Mouse (Mus musculus) heart, adult 18-20 months (tissue): ENCODE measurements around the gene Gm5460. TPM values are rescaled to one million over a fixed set of nuclear protein-coding genes. Genes with fewer than 3 reads are reported as not detected.

Experiments used
- DNase-seq, 2 experiments: peaks; one replicate each; pipeline ENCODE4 v3.0.0; 2021 to 2022; ENCODE audit warnings: mixed read lengths in 1 of 2
- total RNA-seq, 2 experiments: library from RNA; stranded (reverse); gene quantifications; 2 replicates each; pipeline ENCODE4 v1.2.3; 2021

Gm5460 gene
- total RNA-seq, 2 experiments from 2014 or later = not detected

DNA sequence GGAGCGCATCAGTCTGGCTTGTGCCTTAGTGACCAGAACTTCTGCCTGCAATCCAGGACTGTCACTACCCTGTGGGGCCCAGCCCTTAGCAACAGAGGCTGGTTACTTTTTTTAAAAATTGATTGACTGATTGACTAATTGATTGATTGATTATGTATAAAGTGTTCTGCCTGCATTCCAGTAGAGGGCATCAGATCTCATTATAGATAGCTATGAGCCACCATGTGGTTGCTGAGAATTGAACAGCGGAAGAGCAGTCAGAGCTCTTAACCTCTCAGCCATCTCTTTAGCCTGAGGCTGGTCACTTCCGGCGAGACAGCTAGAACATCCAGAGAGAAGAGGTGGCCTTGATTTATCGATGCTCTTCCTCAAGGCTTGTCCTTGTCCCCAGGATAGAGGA is 60.7 kb downstream of the Gm5460 start:
- DNase-seq = no peak

- DNase-seq = no peak
These were observed 61.7 kb downstream of the Gm5460 start for GRCm38 (mm10) chr14:34078293-34078692.

- DNase-seq = peak; percentile 67 to 85
These were observed 63.9 kb downstream of the Gm5460 start for GRCm38 (mm10) chr14:34080321-34080997.

DNA sequence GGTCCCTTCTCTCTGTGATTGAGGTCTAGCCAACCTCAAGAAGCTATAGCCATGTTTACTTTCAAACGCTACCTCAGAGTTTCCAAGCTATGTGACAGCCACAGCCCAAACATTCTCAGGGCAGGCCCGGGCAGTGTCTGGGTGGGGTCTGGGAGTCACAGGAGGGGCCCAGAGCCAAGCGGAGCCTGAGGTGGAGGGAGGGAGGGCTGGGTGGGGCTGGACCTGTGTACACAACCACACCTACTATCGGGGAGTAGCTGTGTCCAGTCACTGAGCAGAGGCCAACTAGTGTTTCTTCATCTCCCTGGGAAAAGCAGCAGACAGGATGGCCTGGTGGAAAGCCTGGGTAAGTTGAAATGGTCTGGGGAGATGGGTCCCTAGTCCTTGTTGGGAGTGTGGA is 69.2 kb downstream of the Gm5460 start, which contains the start of gene Anxa8:
Gene Anxa8, plus strand, starts transcription at position 251 of the 400 bp plus-strand sequence.
- peak in 1 of 2 experiments; percentile 34 for DNase-seq

DNA sequence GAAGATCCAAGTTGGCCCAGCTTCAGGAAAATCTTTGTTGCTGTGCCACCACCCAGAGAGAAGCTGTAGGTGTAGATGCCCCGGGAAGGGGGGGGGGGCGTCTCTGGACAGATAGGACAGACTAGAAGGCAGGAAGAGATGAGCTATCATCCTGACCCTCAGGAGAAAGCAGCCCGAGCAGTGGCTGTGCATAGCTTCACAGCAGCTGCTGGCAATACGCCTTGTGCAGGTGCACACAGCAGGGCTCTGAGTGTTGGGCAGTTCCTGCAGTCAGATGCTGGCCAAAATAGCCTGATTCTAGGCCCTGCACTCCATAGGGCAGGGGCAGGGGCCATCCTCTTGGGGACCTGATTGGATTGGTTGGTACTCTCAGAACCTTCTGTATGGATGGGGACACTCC is 70.2 kb downstream of the Gm5460 start:
- DNase-seq = no peak

DNA sequence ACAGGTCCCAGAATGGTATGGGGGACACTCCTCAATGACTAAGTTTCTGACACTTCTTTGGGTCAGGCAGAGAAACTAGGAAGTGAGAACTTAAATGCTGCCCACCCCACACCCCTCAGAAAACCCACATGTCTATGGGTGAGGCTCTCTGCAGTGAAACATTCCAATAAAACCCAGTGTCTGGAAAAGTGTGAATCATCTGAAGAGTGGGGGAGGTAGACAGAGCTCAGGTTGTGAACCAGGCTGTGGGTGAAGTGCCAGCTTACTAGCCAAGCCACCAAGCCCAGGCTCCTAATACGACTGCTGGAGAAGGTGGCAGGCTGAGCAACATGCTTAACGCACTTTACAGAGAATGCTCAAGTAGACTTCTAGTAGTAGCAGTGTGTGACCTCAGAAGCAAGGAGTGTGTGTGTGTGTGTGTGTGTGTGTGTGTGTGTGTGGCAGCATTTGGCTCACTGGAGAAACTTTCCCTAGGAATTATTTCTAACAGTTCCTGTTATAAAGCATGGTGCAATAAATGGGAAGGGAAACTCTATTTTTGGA is 71.4 kb downstream of the Gm5460 start:
- DNase-seq = no peak

GRCm38 (mm10) chr14:34089796-34090195 is 73.2 kb downstream of the Gm5460 start:
- DNase-seq = no peak

DNA sequence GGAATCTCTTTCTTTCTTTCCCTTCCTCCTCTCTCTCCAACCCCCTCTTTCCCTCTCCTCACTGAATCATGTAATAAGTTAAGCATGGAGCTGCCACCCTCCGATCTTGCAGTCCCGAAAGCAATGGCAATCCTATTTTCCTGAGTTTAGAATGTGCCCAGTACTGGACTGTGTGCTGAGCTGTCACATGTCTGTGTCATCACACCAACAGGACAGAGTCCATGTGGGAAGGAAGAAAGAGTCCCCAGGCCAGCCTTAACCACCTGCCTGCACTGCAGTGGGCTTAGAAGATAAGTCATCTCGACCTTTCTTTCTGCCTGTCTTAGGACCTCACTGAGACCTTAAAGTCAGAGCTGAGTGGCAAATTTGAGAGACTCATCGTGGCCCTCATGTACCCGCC is 74.9 kb downstream of the Gm5460 start:
- no peak for DNase-seq

GRCm38 (mm10) chr14:34092856-34093255 is 76.3 kb downstream of the Gm5460 start:
- no peak for DNase-seq

GRCm38 (mm10) chr14:34096161-34096560 is 79.6 kb downstream of the Gm5460 start:
- no peak for DNase-seq

Other genes with a start within 250 kb of the Gm5460 start
- 1 to 10 TPM in 1 of 2 experiments, under 1 TPM in 1; 0.87 to 1.1 TPM for gene Gdf10, start 93.2 kb upstream of the Gm5460 start, total RNA-seq
- gene Gdf2, start 75.7 kb upstream of the Gm5460 start, total RNA-seq = under 1 TPM; 0.07 to 0.18 TPM
- not detected for gene Rbp3, start 62.8 kb upstream of the Gm5460 start, total RNA-seq
- gene Zfp488, start 38.0 kb upstream of the Gm5460 start, total RNA-seq = under 1 TPM in 1 of 2 experiments, not detected in 1; 0.05 TPM
- not detected for gene Gm30083, start 1.6 kb upstream of the Gm5460 start, total RNA-seq
- not detected for gene Antxrl, start 35.9 kb downstream of the Gm5460 start, total RNA-seq
- gene Anxa8, start 69.2 kb downstream of the Gm5460 start, total RNA-seq = 1 to 10 TPM; 1.8 to 5.4 TPM
- gene A630023A22Rik, start 86.0 kb downstream of the Gm5460 start, total RNA-seq = not detected
- under 1 TPM; 0.07 to 0.13 TPM for gene Npy4r, start 135.7 kb downstream of the Gm5460 start, total RNA-seq
- under 1 TPM; 0.13 to 0.25 TPM for gene Gprin2, start 184.9 kb downstream of the Gm5460 start, total RNA-seq
- gene Syt15, start 202.8 kb downstream of the Gm5460 start, total RNA-seq = under 1 TPM; 0.35 to 0.67 TPM